In genomic region chr5:135807263-135807637, GRCm38 (mm10) we compare ENCODE assay signal across 10 mouse cellular contexts. TPM values are rescaled to one million over a fixed set of nuclear protein-coding genes. Genes with fewer than 3 reads are reported as not detected.
DNase-seq lines count a peak whose midpoint lies in the region; ATAC-seq lines count a peak whose summit lies in the region.
"Had no signal": no experiment of that assay in that cellular context is flagged by ENCODE, and none has a peak within 500 bp of the region (broad histone marks: within the 10 kb centered on the region; RNA-seq: fewer than 3 reads in every experiment).

No protein-coding gene starts in this region.

- H3K4me3 ChIP-seq in forebrain, embryonic 12.5 days (replicated peaks), result peak overlapping the region; percentile 50
- H3K4me3 ChIP-seq in midbrain, embryonic 10.5 days, result peak overlapping the region; percentile 57
- H3K4me3 ChIP-seq: myocyte had no signal

- no peaks in the 10 kb centered on the region for H3K9me3 ChIP-seq in forebrain, embryonic 12.5 days
- H3K9me3 ChIP-seq in midbrain, embryonic 10.5 days (replicated peaks), result no peaks in the 10 kb centered on the region

- intact Hi-C loops in gastrocnemius, postnatal 14 days (cut with DNase I; ENCODE audit: low total_unique reads), result no loop called here

- WGBS in forebrain, embryonic 12.5 days, result 47% methylated on average over 3 of the region's 3 CpGs
- WGBS in midbrain, embryonic 10.5 days, result 51% methylated on average over 3 of the region's 3 CpGs

- DNase-seq in frontal cortex, postnatal 25 days (ENCODE audit: low spot score in 2 of 2), result no peak
- peak; percentile 46 to 63 for DNase-seq in cerebellum, adult 18-20 months
- no peak for DNase-seq in midbrain, embryonic 10.5 days (ENCODE audit: low spot score)
- DNase-seq in gastrocnemius, postnatal 14 days, result no peak
- no peak for DNase-seq in kidney, adult 11 months

- peaks cover 12% of the 10 kb centered on the region for H3K4me1 ChIP-seq in forebrain, embryonic 12.5 days
- peaks cover 18% of the 10 kb centered on the region for H3K4me1 ChIP-seq in midbrain, embryonic 10.5 days

- H3K27ac ChIP-seq in forebrain, embryonic 12.5 days, result no peak overlapping the region
- H3K27ac ChIP-seq in midbrain, embryonic 10.5 days (replicated peaks), result peak overlapping the region; percentile 77; the same call in 1 of the 2 replicates
- H3K27ac ChIP-seq: liver, embryonic 14.5 days had no signal

- peak overlapping the region; percentile 59 for H3K4me2 ChIP-seq in forebrain, embryonic 12.5 days

- H3K27me3 ChIP-seq in forebrain, embryonic 12.5 days, result peaks cover 22% of the 10 kb centered on the region
- H3K27me3 ChIP-seq in midbrain, embryonic 10.5 days (ENCODE audit: low read depth, poor library complexity, severe bottlenecking), result no peaks in the 10 kb centered on the region

- peak; percentile 22; the same call in 1 of the 2 replicates for ATAC-seq in frontal cortex, adult (ENCODE audit: low TSS enrichment)
- no peak for ATAC-seq in forebrain, embryonic 12.5 days (ENCODE audit: low FRiP score)
- no peak for ATAC-seq in monocyte, adult 5-6 weeks (replicated peaks; ENCODE audit: insufficient number of reproducible peaks, low FRiP score, low TSS enrichment, poor library complexity, severe bottlenecking)

- peak overlapping the region; percentile 69 for H3K9ac ChIP-seq in forebrain, embryonic 12.5 days
- H3K9ac ChIP-seq: liver, embryonic 14.5 days had no signal

- no peaks in the 10 kb centered on the region for H3K36me3 ChIP-seq in forebrain, embryonic 12.5 days (replicated peaks)
- no peaks in the 10 kb centered on the region for H3K36me3 ChIP-seq in midbrain, embryonic 10.5 days

RNA-seq across cellular contexts. Expression of gene Srrm3, which starts 0.6 kb away (rescaled TPM):
- 30.3 and 37.6 TPM in 2 replicates for polyA plus RNA-seq in forebrain, embryonic 12.5 days (2016; fragmentation: Nextera tagmentation; extraction: Ambion mirVana)
- 14.0 and 26.1 TPM in 2 replicates for polyA plus RNA-seq in midbrain, embryonic 10.5 days (2016; fragmentation: Nextera tagmentation; extraction: Ambion mirVana)
- total RNA-seq in monocyte, adult 5-6 weeks (2017), result not detected in 3 replicates
- total RNA-seq in gastrocnemius, postnatal 14 days (2021), result not detected
- polyA plus RNA-seq: myocyte had no signal

RNA-seq across cellular contexts. Expression of gene Mdh2, which starts 29.0 kb away (rescaled TPM):
- polyA plus RNA-seq in forebrain, embryonic 12.5 days (2016; fragmentation: Nextera tagmentation; extraction: Ambion mirVana), result 520 and 524 TPM in 2 replicates
- polyA plus RNA-seq in midbrain, embryonic 10.5 days (2016; fragmentation: Nextera tagmentation; extraction: Ambion mirVana), result 616 and 619 TPM in 2 replicates
- 86.0 to 121 TPM (median 119 TPM) in 3 replicates for total RNA-seq in monocyte, adult 5-6 weeks (2017)
- total RNA-seq in gastrocnemius, postnatal 14 days (2021), result 1,000 to 10,000 TPM; 1,031 to 1,199 TPM

RNA-seq across cellular contexts. Expression of gene Styxl1, which starts 29.1 kb away (rescaled TPM):
- polyA plus RNA-seq in forebrain, embryonic 12.5 days (2016; fragmentation: Nextera tagmentation; extraction: Ambion mirVana), result 0.29 TPM in 1 of 2 replicates, not detected in the other
- 0.41 TPM in 1 of 2 replicates, not detected in the other for polyA plus RNA-seq in midbrain, embryonic 10.5 days (2016; fragmentation: Nextera tagmentation; extraction: Ambion mirVana)
- 1.5 TPM in 1 of 3 replicates, not detected in the others for total RNA-seq in monocyte, adult 5-6 weeks (2017)
- not detected for total RNA-seq in gastrocnemius, postnatal 14 days (2021)

Comparison
In these comparisons a context has a peak if more than half of its experiments do, and no peak if none do; other contexts are left out.
1. DNase-seq: peak in cerebellum, adult 18-20 months (2 of 2); none in frontal cortex, postnatal 25 days (0 of 2), midbrain, embryonic 10.5 days (single experiment), gastrocnemius, postnatal 14 days (single experiment) and kidney, adult 11 months (single experiment).